Mouse (Mus musculus): ENCODE data around the gene Gm36864.

- peak; percentile 88; the same call in 1 of the 2 replicates for TF ChIP-seq CTCF (IDR thresholded peaks at IDR 0.05; ENCODE audit: borderline replicate concordance, insufficient read depth, low read length)
- no peak for TF ChIP-seq POLR2A (IDR thresholded peaks at IDR 0.05; ENCODE audit: low read depth, low read length)
Observed at GRCm38 (mm10) chr7:44262791-44263643, 27.0 kb downstream of the Gm36864 start.
